Mouse (Mus musculus) macrophage (primary cell): ENCODE measurements around the gene Plxnb3. TPM values are rescaled to one million over a fixed set of nuclear protein-coding genes. Genes with fewer than 3 reads are reported as not detected.
A peak's percentile ranks its signal among the peaks of the same experiment; 100 is the strongest.

Source experiments
- H3K27ac ChIP-seq: fragments of 350-480 bp; formaldehyde crosslinking; 2 replicates; pipeline ENCODE4 v1.9.0; 2021
- H3K36me3 ChIP-seq: fragments of 350-480 bp; formaldehyde crosslinking; 2 replicates; pipeline ENCODE4 v1.9.0; 2021; ENCODE audit errors: inconsistent target
- H3K4me3 ChIP-seq: fragments of 350-480 bp; formaldehyde crosslinking; 2 replicates; pipeline ENCODE4 v1.9.0; 2021; ENCODE audit errors: inconsistent target
- H3K79me2 ChIP-seq: fragments of 350-480 bp; formaldehyde crosslinking; 2 replicates; pipeline ENCODE4 v1.9.0; 2021; ENCODE audit errors: inconsistent target
- WGBS: methylation state at CpG from one replicate; pipeline ENCODE4 v1.1.7; 2026; ENCODE audit warnings: inconsistent platforms; ENCODE audit not compliant: missing documents; 5-methylcytosine and 5-hydroxymethylcytosine counted together
- polyA plus RNA-seq: library from polyadenylated mRNA; stranded (reverse); fragments of 250-400 nt; gene quantifications from 3 replicates; pipeline ENCODE4 v1.2.4, GENCODE M21; 2018; ENCODE audit warnings: inconsistent platforms

Gene Plxnb3
- polyA plus RNA-seq, 1 experiment from 2014 or later: 1.4 TPM

DNA sequence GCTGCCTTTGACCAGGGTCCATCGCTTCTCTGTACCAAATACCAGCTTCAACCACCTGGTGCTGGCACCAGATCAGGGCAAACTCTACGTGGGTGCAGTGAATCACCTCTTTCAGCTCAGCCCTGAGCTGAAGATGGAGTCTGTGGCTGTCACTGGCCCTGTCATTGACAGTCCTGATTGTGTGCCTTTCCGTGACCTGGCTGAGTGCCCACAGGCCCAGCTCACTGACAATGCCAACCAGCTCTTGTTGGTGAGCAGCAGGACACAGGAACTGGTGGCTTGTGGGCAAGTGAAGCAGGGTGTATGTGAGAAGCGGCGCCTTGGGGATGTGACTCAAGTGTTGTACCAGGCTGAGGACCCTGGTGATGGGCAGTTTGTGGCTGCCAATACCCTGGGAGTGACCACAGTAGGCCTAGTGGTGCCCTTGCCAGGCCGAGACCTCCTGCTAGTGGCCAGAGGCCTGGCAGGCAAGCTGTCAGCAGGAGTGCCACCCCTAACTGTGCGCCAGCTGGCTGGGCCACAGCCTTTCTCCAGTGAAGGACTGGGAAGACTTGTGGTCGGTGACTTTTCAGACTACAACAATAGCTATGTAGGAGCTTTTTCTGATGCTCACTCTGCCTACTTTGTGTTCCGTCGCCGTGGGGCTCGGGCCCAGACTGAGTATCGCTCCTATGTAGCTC is 1.9 kb downstream of the Plxnb3 start:
- no peak overlapping the region for H3K4me3 ChIP-seq
- H3K27ac ChIP-seq: no peak overlapping the region
- H3K36me3 ChIP-seq: no peaks in the 10 kb centered on the region
- no peaks in the 10 kb centered on the region for H3K79me2 ChIP-seq
- WGBS: 89% methylated on average over 13 of the region's 13 CpGs

DNA sequence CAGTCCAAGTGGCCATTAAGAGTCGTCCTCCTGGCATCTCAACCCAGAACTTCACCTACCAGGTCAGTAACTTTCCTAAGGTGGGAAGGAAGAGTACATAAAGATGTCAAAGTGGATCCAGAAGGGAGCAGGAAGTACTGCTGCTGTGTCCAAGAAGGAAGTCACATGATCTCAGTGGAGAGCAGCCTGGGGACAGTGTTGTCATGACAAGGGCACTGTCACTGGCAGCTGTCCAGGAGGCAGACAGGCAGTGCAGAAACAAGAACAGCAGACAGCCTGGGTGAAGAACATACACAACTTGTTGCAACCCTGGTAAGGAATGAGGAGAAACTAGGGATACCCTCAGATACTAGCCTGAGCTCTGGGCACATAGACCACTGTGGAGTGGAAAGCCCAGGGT is 8.4 kb downstream of the Plxnb3 start:
- no peak overlapping the region for H3K4me3 ChIP-seq
- no peaks in the 10 kb centered on the region for H3K36me3 ChIP-seq
- no peaks in the 10 kb centered on the region for H3K79me2 ChIP-seq
- WGBS: 50% methylated on average over 1 of the region's 1 CpGs
- H3K27ac ChIP-seq: peak overlapping the region; percentile 73

GRCm38 (mm10) chrX:73767267-73767666 is 10.4 kb downstream of the Plxnb3 start:
- no peak overlapping the region for H3K27ac ChIP-seq
- no peaks in the 10 kb centered on the region for H3K36me3 ChIP-seq
- WGBS: 74% methylated on average over 6 of the region's 9 CpGs
- H3K4me3 ChIP-seq: no peak overlapping the region
- H3K79me2 ChIP-seq: no peaks in the 10 kb centered on the region

GRCm38 (mm10) chrX:73774168-73774760 is 17.4 kb downstream of the Plxnb3 start, which contains the start of gene Srpk3:
TSS of gene Srpk3 (plus strand) at chrX:73774405.
- H3K36me3 ChIP-seq: peaks cover 10% of the 10 kb centered on the region; the same call in 1 of the 2 replicates
- no peaks in the 10 kb centered on the region for H3K79me2 ChIP-seq
- WGBS: 53% methylated on average over 7 of the region's 9 CpGs
- no peak within 1 kb of the TSS for H3K4me3 ChIP-seq
- H3K27ac ChIP-seq: no peak within 1 kb of the TSS

DNA sequence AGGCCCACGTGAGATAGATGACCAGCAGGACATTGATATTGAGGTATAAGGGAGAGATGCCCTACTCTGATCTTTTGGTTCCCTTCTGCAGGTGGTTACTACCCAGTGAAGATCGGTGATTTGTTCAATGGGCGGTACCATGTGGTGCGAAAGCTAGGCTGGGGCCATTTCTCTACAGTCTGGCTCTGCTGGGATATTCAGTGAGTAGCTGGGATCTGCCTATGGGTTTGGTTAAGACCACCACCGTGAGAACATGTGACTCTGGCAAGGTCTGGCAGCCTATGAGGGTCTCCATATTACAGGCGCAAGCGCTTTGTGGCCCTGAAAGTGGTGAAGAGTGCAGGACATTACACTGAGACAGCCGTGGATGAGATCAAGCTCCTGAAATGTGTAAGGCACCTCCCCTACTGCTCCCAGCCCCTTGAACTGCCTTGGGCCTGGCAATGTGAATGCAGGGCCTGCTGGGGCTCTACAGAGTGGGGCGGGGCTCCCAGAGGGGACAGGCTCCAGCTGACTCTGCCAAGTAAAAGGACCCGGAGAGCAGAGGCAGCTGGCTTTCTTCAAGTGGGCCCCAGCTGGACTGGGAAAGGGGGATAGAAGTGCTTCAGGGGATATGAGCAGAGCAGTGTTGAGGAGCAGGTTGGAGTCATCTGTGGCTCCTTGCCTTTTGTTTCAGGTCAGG is 18.1 kb downstream of the Plxnb3 start:
- peaks cover 12% of the 10 kb centered on the region; the same call in 1 of the 2 replicates for H3K36me3 ChIP-seq
- 89% methylated on average over 9 of the region's 10 CpGs for WGBS

DNA sequence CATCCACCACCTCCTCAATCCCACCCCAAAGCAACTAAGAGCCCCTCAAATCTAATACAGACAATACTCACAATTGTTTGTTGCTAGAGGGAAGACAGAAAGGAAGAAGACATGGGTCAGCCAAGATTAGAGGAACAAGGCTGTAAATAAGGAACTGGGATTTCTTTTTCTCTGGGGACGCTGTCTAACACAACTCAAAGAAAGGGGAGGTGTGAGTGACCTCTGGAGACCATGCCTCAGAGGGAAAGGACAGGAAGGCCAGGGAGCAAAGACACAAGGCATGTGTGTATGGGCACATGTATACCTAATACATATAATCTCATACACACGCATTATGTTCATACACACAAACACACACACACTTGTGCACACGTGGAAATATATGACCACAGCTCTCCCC is 25.3 kb downstream of the Plxnb3 start:
- H3K36me3 ChIP-seq: peaks cover 17% of the 10 kb centered on the region; the same call in 1 of the 2 replicates
- no peak overlapping the region for H3K4me3 ChIP-seq
- 69% methylated on average over 3 of the region's 3 CpGs for WGBS
- peaks cover 36% of the 10 kb centered on the region for H3K79me2 ChIP-seq
- peak overlapping the region; percentile 15; the same call in 1 of the 2 replicates for H3K27ac ChIP-seq

More for the DNA sequence above, 18.1 kb downstream of the Plxnb3 start:
- H3K79me2 ChIP-seq: no peaks in the 10 kb centered on the region
- H3K27ac ChIP-seq: no peak overlapping the region
- no peak overlapping the region for H3K4me3 ChIP-seq

- Histone ChIP-seq H3K27ac (peak overlapping the region; percentile 80), H3K36me3 (no peaks in the 10 kb centered on the region), H3K4me3 (peak overlapping the region; percentile 65)
Measured at GRCm38 (mm10) chrX:73785666-73786065, 28.8 kb downstream of the Plxnb3 start.

DNA sequence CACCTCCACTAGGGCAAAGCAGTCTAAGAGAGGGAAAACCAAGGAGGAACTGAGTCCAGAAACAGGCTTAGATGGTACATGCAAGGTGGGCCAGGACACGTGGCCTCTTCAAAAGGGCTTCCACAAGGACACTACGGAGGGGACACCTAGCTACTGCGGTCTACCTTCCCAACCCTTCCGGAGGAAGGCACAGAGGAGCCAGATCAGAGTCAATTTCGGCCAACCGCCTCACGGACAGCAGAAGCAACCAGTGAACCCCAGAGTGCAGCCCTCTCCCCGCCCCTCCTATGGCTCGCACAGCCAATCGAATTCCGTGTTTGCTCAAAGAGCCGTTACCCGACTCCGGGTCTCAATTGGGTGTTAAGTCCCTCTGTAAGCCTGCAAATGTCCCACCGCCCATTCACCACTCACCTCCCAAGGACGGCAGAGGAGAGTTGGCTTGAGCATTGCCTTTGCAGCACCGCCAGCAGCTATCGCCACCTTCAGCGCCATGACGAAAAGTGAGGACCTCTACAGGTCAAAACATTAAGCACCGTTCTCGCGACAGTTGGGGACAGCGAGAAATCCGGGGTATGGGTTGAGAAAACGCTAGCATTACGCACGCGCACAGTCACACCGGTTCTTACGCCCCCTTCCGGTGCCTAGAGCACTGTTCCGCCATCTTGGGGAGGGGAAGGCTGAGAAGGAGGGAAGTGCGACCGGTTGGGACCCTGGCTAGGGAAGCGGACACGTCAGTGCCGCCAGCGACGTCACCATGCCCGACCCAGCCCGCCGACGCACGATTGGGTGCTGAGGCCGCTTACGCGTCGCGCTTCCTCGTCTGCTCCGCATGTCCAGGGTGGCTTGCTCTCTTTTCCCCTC is 29.7 kb downstream of the Plxnb3 start, which contains the start of the genes Idh3g and Ssr4:
TSS of gene Idh3g (minus strand) at position 534 of the 861 bp plus-strand sequence.
TSS of gene Ssr4 (plus strand) at position 665 of the 861 bp plus-strand sequence.
- Histone ChIP-seq H3K79me2 (peaks cover 53% of the 10 kb centered on the region), H3K27ac (peak within 1 kb of the TSS; percentile 80), H3K4me3 (peak within 1 kb of the TSS; percentile 65), H3K36me3 (no peaks in the 10 kb centered on the region)
- 28% methylated on average over 28 of the region's 52 CpGs for WGBS

More at GRCm38 (mm10) chrX:73785666-73786065, 28.8 kb downstream of the Plxnb3 start:
- peaks cover 53% of the 10 kb centered on the region for H3K79me2 ChIP-seq

- Histone ChIP-seq H3K27ac (peak overlapping the region; percentile 38), H3K4me3 (peak overlapping the region; percentile 52), H3K79me2 (peaks cover 53% of the 10 kb centered on the region), H3K36me3 (no peaks in the 10 kb centered on the region)
- 40% methylated on average over 12 of the region's 22 CpGs for WGBS
Measured at GRCm38 (mm10) chrX:73787225-73787558, 30.3 kb downstream of the Plxnb3 start.

DNA sequence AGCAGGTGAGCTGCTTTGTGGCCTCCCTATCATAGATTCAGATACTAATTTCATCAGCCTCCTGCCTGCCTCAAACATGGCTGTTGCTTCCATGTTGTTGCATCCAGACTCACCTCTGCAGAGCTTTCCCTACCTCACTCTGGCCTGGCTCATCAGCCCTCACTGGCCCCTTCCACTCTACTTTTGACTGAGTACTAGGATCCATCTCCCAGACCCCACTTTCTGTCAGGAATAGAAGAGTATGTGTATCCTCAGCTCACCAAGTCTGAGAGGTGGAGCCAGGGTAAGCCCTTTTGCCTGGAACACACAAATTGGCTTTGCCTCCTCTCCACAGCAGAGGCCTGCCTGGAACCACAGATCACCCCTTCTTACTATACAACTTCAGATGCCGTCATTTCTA is 31.6 kb downstream of the Plxnb3 start:
- H3K27ac ChIP-seq: no peak overlapping the region
- H3K79me2 ChIP-seq: peaks cover 46% of the 10 kb centered on the region
- 100% methylated on average over 1 of the region's 1 CpGs for WGBS
- H3K4me3 ChIP-seq: no peak overlapping the region
- no peaks in the 10 kb centered on the region for H3K36me3 ChIP-seq

- no peak overlapping the region for H3K4me3 ChIP-seq
- H3K36me3 ChIP-seq: no peaks in the 10 kb centered on the region
- no peak overlapping the region for H3K27ac ChIP-seq
- peaks cover 8% of the 10 kb centered on the region for H3K79me2 ChIP-seq
Measured at GRCm38 (mm10) chrX:73793039-73793438, 36.1 kb downstream of the Plxnb3 start.

- peaks cover 3% of the 10 kb centered on the region; the same call in 1 of the 2 replicates for H3K79me2 ChIP-seq
- no CpG with 5 or more reads among the region's 1 CpGs for WGBS
Measured at GRCm38 (mm10) chrX:73793505-73793904, 36.6 kb downstream of the Plxnb3 start.

GRCm38 (mm10) chrX:73797511-73797910 is 40.6 kb downstream of the Plxnb3 start:
- Histone ChIP-seq H3K36me3 (no peaks in the 10 kb centered on the region), H3K79me2 (no peaks in the 10 kb centered on the region), H3K4me3 (no peak overlapping the region), H3K27ac (no peak overlapping the region)
- WGBS: 89% methylated on average over 2 of the region's 2 CpGs

More at GRCm38 (mm10) chrX:73793505-73793904, 36.6 kb downstream of the Plxnb3 start:
- no peak overlapping the region for H3K4me3 ChIP-seq
- no peaks in the 10 kb centered on the region for H3K36me3 ChIP-seq
- no peak overlapping the region for H3K27ac ChIP-seq

DNA sequence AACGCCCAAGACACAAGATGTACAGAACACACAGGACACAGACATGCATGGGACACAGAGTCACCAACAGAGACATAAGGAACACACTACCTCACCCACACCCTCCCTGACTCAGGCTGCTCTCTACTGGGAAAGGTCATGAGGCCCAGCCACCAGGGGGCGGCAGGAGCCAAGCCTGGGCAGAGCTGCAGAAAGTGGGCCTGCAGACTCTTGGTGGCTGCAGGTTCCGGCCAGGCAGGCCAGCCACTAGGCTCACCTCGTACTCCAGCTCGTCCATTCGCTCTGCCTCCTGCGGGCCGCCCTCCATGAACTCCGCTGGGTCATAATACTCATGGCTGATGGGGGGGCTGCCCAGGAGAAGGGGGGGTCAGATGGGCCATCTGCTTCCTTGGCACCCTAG is 41.6 kb downstream of the Plxnb3 start:
- H3K4me3 ChIP-seq: no peak overlapping the region
- H3K36me3 ChIP-seq: no peaks in the 10 kb centered on the region
- no peaks in the 10 kb centered on the region for H3K79me2 ChIP-seq
- H3K27ac ChIP-seq: no peak overlapping the region
- 38% methylated on average over 8 of the region's 9 CpGs for WGBS
